Mouse (Mus musculus): ENCODE measurements around the gene Gpatch1. TPM values are rescaled to one million over a fixed set of nuclear protein-coding genes. Genes with fewer than 3 reads are reported as not detected.

The Gpatch1 gene
- 8.9 and 12.6 TPM in 2 replicates for polyA plus RNA-seq (2012; ENCODE audit: low replicate concordance)

DNA sequence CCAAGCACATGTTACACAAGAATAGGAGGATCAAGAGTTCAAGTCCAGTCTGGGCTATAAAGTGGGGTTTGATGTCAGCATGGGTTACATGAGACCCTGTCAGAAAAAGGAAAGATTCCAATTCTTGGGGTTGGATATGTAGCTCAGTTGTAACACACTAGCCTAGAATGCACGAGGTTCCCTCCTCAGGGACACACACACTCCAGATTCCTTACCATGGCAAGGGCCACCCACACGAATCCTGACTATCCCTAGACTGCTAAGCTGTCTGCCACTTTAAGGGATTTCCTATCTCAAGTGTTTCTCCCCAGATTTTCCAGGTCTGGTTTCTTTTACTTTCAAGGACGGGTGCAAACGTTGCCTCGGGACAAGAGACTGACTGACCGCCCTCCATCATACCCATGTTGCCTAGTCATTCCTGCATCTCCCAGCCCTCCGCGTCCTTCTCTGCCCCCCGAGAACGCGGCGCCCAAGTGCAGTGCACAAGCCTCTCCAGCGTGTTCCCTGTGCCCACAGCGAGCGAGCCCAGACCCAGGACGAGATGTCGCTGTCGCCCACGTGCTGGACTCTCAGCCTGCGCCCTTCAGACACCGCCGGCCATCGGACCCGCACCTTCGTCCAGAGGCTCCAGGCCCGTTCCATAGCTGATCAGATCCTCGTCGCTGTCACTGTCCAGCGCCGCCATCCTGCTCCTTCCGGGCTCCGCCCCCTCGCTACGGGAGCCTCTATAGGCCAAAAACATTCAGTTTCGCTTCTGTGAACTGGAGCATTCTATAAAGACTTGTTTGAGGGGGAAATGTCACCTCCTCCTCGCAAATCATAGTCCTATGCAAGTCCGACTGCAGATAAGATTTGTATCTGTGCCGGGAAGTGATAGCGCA is at the start of gene Gpatch1:
Gpatch1 (minus strand) TSS at position 712 of the 881 bp plus-strand sequence.

GRCm38 (mm10) chr7:35333692-35334526 is 15.7 kb upstream of the Gpatch1 start, which contains the start of gene Rhpn2:
Gene Rhpn2, plus strand, starts transcription at chr7:35334170.

Other genes with a start within 250 kb of the Gpatch1 start
- gene Cebpa, start 199.1 kb downstream of the Gpatch1 start, polyA plus RNA-seq (2012; ENCODE audit: low replicate concordance) = 20.0 and 101 TPM in 2 replicates
- gene Slc7a10, start 132.1 kb downstream of the Gpatch1 start, polyA plus RNA-seq (2012; ENCODE audit: low replicate concordance) = 0.84 and 3.0 TPM in 2 replicates
- 0.08 and 0.12 TPM in 2 replicates for gene Lrp3, start 102.9 kb downstream of the Gpatch1 start, polyA plus RNA-seq (2012; ENCODE audit: low replicate concordance)
- 0.17 TPM in 1 of 2 replicates, not detected in the other for gene Rhpn2, start 15.7 kb upstream of the Gpatch1 start, polyA plus RNA-seq (2012; ENCODE audit: low replicate concordance)
- 5.4 and 10.2 TPM in 2 replicates for gene Faap24, start 78.4 kb upstream of the Gpatch1 start, polyA plus RNA-seq (2012; ENCODE audit: low replicate concordance)
- 5.7 and 6.2 TPM in 2 replicates for gene Cep89, start 78.6 kb upstream of the Gpatch1 start, polyA plus RNA-seq (2012; ENCODE audit: low replicate concordance)
- gene Slc7a9, start 130.4 kb upstream of the Gpatch1 start, polyA plus RNA-seq (2012; ENCODE audit: low replicate concordance) = not detected in 2 replicates
- not detected in 2 replicates for gene Tdrd12, start 219.3 kb upstream of the Gpatch1 start, polyA plus RNA-seq (2012; ENCODE audit: low replicate concordance)
- gene Nudt19, start 237.9 kb upstream of the Gpatch1 start, polyA plus RNA-seq (2012; ENCODE audit: low replicate concordance) = 12.5 and 12.6 TPM in 2 replicates

Measured in hematopoietic multipotent progenitor cell, adult 10-12 weeks (in vitro differentiated cells).